Mouse (Mus musculus): Measurements from ENCODE around the gene Wscd2. TPM values are rescaled to one million over a fixed set of nuclear protein-coding genes. Genes with fewer than 3 reads are reported as not detected.

The Wscd2 gene
- total and polyA plus RNA-seq, 3 experiments = 0.26 to 1.5 (median 0.34) TPM

DNA sequence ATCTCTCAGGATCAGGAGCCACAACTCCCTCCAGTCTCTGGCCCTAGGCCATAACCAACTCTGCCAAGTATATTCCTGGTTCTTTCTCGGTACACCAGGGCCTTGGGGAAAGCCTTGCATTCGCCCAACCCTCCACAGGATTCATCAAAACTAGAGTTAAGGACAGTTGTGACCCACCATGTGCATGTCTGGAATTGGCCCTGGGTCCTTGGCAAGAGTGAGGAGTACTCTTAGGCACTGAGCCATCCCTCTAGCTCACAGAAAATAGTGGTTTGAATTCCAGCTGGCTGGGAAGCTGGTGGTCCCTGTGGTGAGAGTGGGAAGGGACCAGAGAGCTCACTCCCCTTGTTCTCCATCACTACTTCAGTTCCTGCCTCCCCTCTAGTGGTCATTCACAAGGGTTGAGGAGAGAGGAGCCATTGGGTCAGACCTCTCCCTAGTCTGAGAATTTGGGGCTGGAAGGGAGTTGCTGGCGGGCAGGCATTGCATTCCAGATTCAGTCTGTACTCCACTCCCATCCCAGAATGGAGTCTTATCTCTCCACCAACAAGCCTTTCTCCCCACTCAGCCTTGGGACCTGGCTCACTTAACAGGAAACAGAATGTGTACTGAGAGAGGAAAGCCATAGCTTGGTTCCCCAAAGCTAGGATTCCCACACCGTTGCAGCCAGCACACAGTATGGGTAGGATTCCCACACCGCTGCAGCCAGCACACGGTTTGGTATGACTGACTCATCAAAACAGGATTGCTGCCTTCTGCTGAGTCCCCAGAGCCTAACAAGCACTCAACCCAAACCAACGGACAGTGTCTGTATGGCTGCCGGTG lies 117.0 kb downstream of the Wscd2 start:
- WGBS = 55% methylated on average over 8 of the region's 8 CpGs

DNA sequence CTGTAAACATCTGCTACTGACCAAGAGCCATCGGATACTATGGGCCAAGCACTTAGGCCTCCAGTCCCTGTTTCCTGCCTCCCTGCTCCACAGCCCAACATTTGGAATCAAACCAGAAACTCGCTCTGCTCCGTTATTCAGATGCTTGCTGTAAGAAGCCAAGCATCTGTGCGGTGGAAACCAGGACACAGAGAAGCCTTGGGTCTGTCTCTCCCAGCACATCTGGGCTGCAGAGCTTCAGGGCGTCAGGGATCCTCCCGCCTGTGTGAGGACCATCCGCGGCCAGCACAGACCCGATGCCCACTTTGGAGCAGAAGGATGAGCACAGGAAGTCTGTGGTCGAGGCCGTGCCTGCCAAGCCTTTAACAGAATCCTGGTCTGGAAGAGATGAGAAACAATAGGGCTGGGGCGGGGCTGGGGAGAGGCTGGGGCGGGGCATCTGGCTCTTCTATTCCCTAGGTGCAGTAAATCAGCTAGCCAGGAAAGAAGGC lies 117.9 kb downstream of the Wscd2 start:
- H3K4me1 ChIP-seq (ENCODE audit: control insufficient read depth, insufficient read depth, low read length) = peaks cover 7% of the 10 kb centered on the region
- H3K36me3 ChIP-seq (ENCODE audit: control insufficient read depth, insufficient read depth, low read length) = no peaks in the 10 kb centered on the region
- H3K9ac ChIP-seq (ENCODE audit: low read depth, low read length) = no peak overlapping the region
- intact Hi-C loops (cut with DNase I) = loop anchor here (5.0 kb wide), 1 partner anchor 44 kb away; the partner anchor contains the start of gene Cmklr1
- TF ChIP-seq EP300 (IDR thresholded peaks at IDR 0.05; ENCODE audit: insufficient read depth, low read depth, low read length) (no peak), POLR2A (IDR thresholded peaks at IDR 0.05; ENCODE audit: insufficient read depth, low read depth, low read length) (no peak), CTCF (IDR thresholded peaks at IDR 0.05) (no peak)
- peak overlapping the region; percentile 42 for H3K27ac ChIP-seq
- H3K4me3 ChIP-seq = no peak overlapping the region
- H3K27me3 ChIP-seq (ENCODE audit: control insufficient read depth, insufficient read depth, low read length) = no peaks in the 10 kb centered on the region
- H3K79me2 ChIP-seq (replicated peaks; ENCODE audit: control insufficient read depth, insufficient read depth, low read length) = no peaks in the 10 kb centered on the region
- DNase-seq = peak; percentile 63 to 68
- WGBS = 15% methylated on average over 13 of the region's 13 CpGs

More for the DNA sequence above, 117.0 kb downstream of the Wscd2 start:
- no peaks in the 10 kb centered on the region for H3K79me2 ChIP-seq (replicated peaks; ENCODE audit: control insufficient read depth, insufficient read depth, low read length)
- no peak overlapping the region for H3K9ac ChIP-seq (ENCODE audit: low read depth, low read length)
- intact Hi-C loops (cut with DNase I) = loop anchor here (5.0 kb wide), 1 partner anchor 45 kb away; the partner anchor contains the start of gene Cmklr1
- DNase-seq = peak in 1 of 2 experiments; percentile 52
- no peak for TF ChIP-seq POLR2A (IDR thresholded peaks at IDR 0.05; ENCODE audit: insufficient read depth, low read depth, low read length)
- peak; percentile 42 for TF ChIP-seq CTCF (IDR thresholded peaks at IDR 0.05)
- H3K27ac ChIP-seq = peak overlapping the region; percentile 42
- H3K27me3 ChIP-seq (ENCODE audit: control insufficient read depth, insufficient read depth, low read length) = no peaks in the 10 kb centered on the region
- peaks cover 7% of the 10 kb centered on the region for H3K4me1 ChIP-seq (ENCODE audit: control insufficient read depth, insufficient read depth, low read length)
- H3K4me3 ChIP-seq = no peak overlapping the region
- no peaks in the 10 kb centered on the region for H3K36me3 ChIP-seq (ENCODE audit: control insufficient read depth, insufficient read depth, low read length)

DNA sequence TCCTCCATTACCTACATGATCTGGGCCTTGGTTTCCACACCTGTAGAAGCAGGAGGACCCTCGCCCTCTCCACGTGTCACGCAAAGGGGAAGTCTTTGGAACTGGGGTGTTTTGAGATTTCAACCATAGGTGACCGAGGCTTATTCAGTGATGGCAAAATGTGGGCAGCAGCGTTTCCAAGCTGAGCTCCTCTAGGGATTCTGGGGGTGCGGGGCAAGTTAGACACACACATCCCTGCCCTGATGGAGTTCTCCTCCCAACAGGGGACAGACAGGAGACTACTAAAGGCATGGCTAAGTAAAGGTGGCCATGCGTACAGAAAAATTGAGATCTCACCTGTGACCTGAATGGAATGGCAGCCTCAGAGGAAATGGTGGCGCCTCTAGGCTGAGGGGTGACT lies 118.4 kb downstream of the Wscd2 start:
- no peaks in the 10 kb centered on the region for H3K36me3 ChIP-seq (ENCODE audit: control insufficient read depth, insufficient read depth, low read length)
- WGBS = 76% methylated on average over 8 of the region's 8 CpGs
- H3K79me2 ChIP-seq (replicated peaks; ENCODE audit: control insufficient read depth, insufficient read depth, low read length) = no peaks in the 10 kb centered on the region
- H3K27me3 ChIP-seq (ENCODE audit: control insufficient read depth, insufficient read depth, low read length) = no peaks in the 10 kb centered on the region
- peaks cover 7% of the 10 kb centered on the region for H3K4me1 ChIP-seq (ENCODE audit: control insufficient read depth, insufficient read depth, low read length)
- TF ChIP-seq CTCF (IDR thresholded peaks at IDR 0.05) (no peak), EP300 (IDR thresholded peaks at IDR 0.05; ENCODE audit: insufficient read depth, low read depth, low read length) (no peak), POLR2A (IDR thresholded peaks at IDR 0.05; ENCODE audit: insufficient read depth, low read depth, low read length) (no peak)
- intact Hi-C loops (cut with DNase I) = loop anchor here (5.0 kb wide), 1 partner anchor 44 kb away; the partner anchor contains the start of gene Cmklr1
- H3K27ac ChIP-seq = peak overlapping the region; percentile 31; the same call in 1 of the 2 replicates
- no peak for DNase-seq
- H3K4me3 ChIP-seq = no peak overlapping the region
- H3K9ac ChIP-seq (ENCODE audit: low read depth, low read length) = no peak overlapping the region

DNA sequence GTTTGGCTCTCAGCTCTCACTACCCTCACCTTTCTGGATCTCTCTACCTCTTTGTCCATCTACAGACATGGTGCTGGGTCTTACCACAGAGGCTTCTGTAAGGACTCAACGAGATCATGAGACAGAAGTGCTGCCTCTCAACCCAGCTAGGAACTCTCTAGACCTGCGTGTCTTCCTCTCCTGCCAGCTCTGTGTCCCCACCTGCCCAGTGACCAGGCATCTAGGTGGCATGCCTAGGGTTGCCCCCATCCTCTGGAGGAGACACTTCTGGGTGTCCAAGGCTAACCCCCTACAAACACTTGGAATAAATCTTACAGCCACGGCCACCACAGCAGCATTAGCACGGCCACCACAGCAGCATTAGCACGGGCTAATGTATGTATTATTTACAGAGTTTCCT lies 119.8 kb downstream of the Wscd2 start:
- WGBS = 83% methylated on average over 5 of the region's 5 CpGs
- H3K27ac ChIP-seq = no peak overlapping the region

DNA sequence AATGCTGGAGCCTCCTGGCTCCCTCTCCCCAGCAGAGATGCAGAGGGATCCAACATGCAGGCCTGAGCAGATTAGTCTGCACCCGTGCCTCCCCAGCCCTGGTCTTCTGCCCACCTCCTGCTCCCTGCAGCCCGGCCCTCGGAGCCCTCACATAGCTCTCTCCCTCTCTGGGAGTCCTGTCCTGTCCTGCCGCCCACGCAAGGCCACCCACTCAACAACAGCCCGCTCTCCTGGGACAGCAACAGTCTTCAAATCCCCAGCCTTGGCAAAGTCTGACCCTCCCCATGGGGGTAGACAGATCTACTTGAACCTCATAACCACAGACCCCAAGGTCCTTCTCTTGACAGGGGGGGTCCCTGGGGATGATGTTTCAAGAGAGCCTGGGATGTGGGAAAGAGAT lies 120.4 kb downstream of the Wscd2 start:
- Histone ChIP-seq H3K9ac (ENCODE audit: low read depth, low read length) (no peak overlapping the region), H3K4me3 (no peak overlapping the region), H3K36me3 (ENCODE audit: control insufficient read depth, insufficient read depth, low read length) (no peaks in the 10 kb centered on the region), H3K27me3 (ENCODE audit: control insufficient read depth, insufficient read depth, low read length) (no peaks in the 10 kb centered on the region), H3K79me2 (replicated peaks; ENCODE audit: control insufficient read depth, insufficient read depth, low read length) (no peaks in the 10 kb centered on the region), H3K4me1 (ENCODE audit: control insufficient read depth, insufficient read depth, low read length) (peaks cover 7% of the 10 kb centered on the region), H3K27ac (no peak overlapping the region)
- intact Hi-C loops (cut with DNase I) = no loop called here
- WGBS = 60% methylated on average over 6 of the region's 6 CpGs
- TF ChIP-seq EP300 (IDR thresholded peaks at IDR 0.05; ENCODE audit: insufficient read depth, low read depth, low read length) (no peak), POLR2A (IDR thresholded peaks at IDR 0.05; ENCODE audit: insufficient read depth, low read depth, low read length) (no peak), CTCF (IDR thresholded peaks at IDR 0.05) (no peak)
- DNase-seq = no peak

More for the DNA sequence above, 119.8 kb downstream of the Wscd2 start:
- Histone ChIP-seq H3K79me2 (replicated peaks; ENCODE audit: control insufficient read depth, insufficient read depth, low read length) (no peaks in the 10 kb centered on the region), H3K4me3 (no peak overlapping the region), H3K9ac (ENCODE audit: low read depth, low read length) (no peak overlapping the region), H3K4me1 (ENCODE audit: control insufficient read depth, insufficient read depth, low read length) (peaks cover 7% of the 10 kb centered on the region), H3K36me3 (ENCODE audit: control insufficient read depth, insufficient read depth, low read length) (no peaks in the 10 kb centered on the region), H3K27me3 (ENCODE audit: control insufficient read depth, insufficient read depth, low read length) (no peaks in the 10 kb centered on the region)
- no peak for DNase-seq
- TF ChIP-seq POLR2A (IDR thresholded peaks at IDR 0.05; ENCODE audit: insufficient read depth, low read depth, low read length) = no peak
- TF ChIP-seq CTCF (IDR thresholded peaks at IDR 0.05) = no peak
- TF ChIP-seq EP300 (IDR thresholded peaks at IDR 0.05; ENCODE audit: insufficient read depth, low read depth, low read length) = no peak
- intact Hi-C loops (cut with DNase I) = loop anchor here (5.0 kb wide), 1 partner anchor 42 kb away; the partner anchor contains the start of gene Cmklr1

DNA sequence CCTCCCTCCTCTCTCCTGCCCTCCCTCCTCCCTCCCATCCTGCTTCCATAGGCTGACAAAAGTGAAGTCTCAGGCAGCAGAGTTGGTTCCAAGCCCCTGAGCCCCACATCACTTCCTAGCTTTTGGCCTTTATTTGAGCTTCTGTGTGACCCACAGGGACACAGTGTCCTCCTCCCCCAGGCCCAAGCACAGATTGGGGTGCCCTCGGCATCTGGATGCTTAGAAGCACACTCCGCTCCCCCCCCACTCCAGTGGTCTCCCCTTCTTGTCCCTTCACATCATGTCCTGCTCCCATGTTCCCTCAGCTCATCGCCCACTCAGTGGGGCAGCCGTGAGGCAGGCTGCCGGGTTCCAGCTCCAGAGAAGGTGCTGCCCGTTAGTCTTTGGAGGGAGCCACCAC lies 121.0 kb downstream of the Wscd2 start:
- H3K79me2 ChIP-seq (replicated peaks; ENCODE audit: control insufficient read depth, insufficient read depth, low read length) = no peaks in the 10 kb centered on the region
- no peaks in the 10 kb centered on the region for H3K36me3 ChIP-seq (ENCODE audit: control insufficient read depth, insufficient read depth, low read length)
- 72% methylated on average over 6 of the region's 6 CpGs for WGBS
- no peak overlapping the region for H3K9ac ChIP-seq (ENCODE audit: low read depth, low read length)
- TF ChIP-seq POLR2A (IDR thresholded peaks at IDR 0.05; ENCODE audit: insufficient read depth, low read depth, low read length) (no peak), EP300 (IDR thresholded peaks at IDR 0.05; ENCODE audit: insufficient read depth, low read depth, low read length) (no peak), CTCF (IDR thresholded peaks at IDR 0.05) (no peak)
- no peak overlapping the region for H3K4me3 ChIP-seq
- intact Hi-C loops (cut with DNase I) = no loop called here
- H3K4me1 ChIP-seq (ENCODE audit: control insufficient read depth, insufficient read depth, low read length) = peaks cover 7% of the 10 kb centered on the region
- H3K27me3 ChIP-seq (ENCODE audit: control insufficient read depth, insufficient read depth, low read length) = no peaks in the 10 kb centered on the region
- no peak for DNase-seq
- H3K27ac ChIP-seq = no peak overlapping the region

Measured in heart, adult 2 months (tissue).